Mouse (Mus musculus) G1E-ER4 (cell line): ENCODE measurements around the gene Cnga1. TPM values are rescaled to one million over a fixed set of nuclear protein-coding genes. Genes with fewer than 3 reads are reported as not detected.

ENCODE experiments used
- GATA1 ChIP-seq: IDR thresholded peaks from one replicate; pipeline ENCODE4 v1.8.0; 2012; ENCODE audit warnings: low read length, inconsistent platforms
- polyA plus RNA-seq: library from polyadenylated mRNA; stranded (reverse); fragments of >175 nt; gene quantifications from 2 replicates; pipeline ENCODE4 v1.2.3, GENCODE M21; 2012

Cnga1 gene
- polyA plus RNA-seq, result not detected in 2 replicates

GRCm38 (mm10) chr5:72644175-72644574 is at the start of gene Cnga1:
TSS of gene Cnga1 (minus strand) at chr5:72644275.
- TF ChIP-seq GATA1, result no peak

- no peak for TF ChIP-seq GATA1
Observed at GRCm38 (mm10) chr5:72690516-72690915, 46.4 kb upstream of the Cnga1 start.

- no peak for TF ChIP-seq GATA1
Observed at GRCm38 (mm10) chr5:72689556-72689955, 45.5 kb upstream of the Cnga1 start.

GRCm38 (mm10) chr5:72681451-72681850 is 37.4 kb upstream of the Cnga1 start:
- TF ChIP-seq GATA1, result no peak

- no peak for TF ChIP-seq GATA1
Observed at GRCm38 (mm10) chr5:72674994-72675542, 31.0 kb upstream of the Cnga1 start.

- TF ChIP-seq GATA1, result no peak
Observed at GRCm38 (mm10) chr5:72671017-72671699, 27.1 kb upstream of the Cnga1 start.

GRCm38 (mm10) chr5:72668351-72668750 is 24.3 kb upstream of the Cnga1 start:
- TF ChIP-seq GATA1, result no peak

- no peak for TF ChIP-seq GATA1
Observed at GRCm38 (mm10) chr5:72666428-72666827, 22.4 kb upstream of the Cnga1 start.

- TF ChIP-seq GATA1, result no peak
Observed at GRCm38 (mm10) chr5:72665281-72665680, 21.2 kb upstream of the Cnga1 start.

- no peak for TF ChIP-seq GATA1
Observed at GRCm38 (mm10) chr5:72664854-72665253, 20.8 kb upstream of the Cnga1 start.

- no peak for TF ChIP-seq GATA1
Observed at GRCm38 (mm10) chr5:72664126-72664525, 20.1 kb upstream of the Cnga1 start.

- no peak for TF ChIP-seq GATA1
Observed at GRCm38 (mm10) chr5:72661051-72661781, 17.1 kb upstream of the Cnga1 start.

GRCm38 (mm10) chr5:72658375-72658774 is 14.3 kb upstream of the Cnga1 start:
- no peak for TF ChIP-seq GATA1

GRCm38 (mm10) chr5:72656270-72656791 is 12.3 kb upstream of the Cnga1 start:
- no peak for TF ChIP-seq GATA1

GRCm38 (mm10) chr5:72653068-72653674 is 9.1 kb upstream of the Cnga1 start:
- TF ChIP-seq GATA1, result no peak
